Mouse (Mus musculus) left cerebral cortex, adult 8-10 months (tissue): ENCODE data around the gene Lypd4. TPM values are rescaled to one million over a fixed set of nuclear protein-coding genes. Genes with fewer than 3 reads are reported as not detected.

Experiments used
- DNase-seq, 2 experiments: peaks; one replicate each; pipeline ENCODE4 v3.0.0; 2022; ENCODE audit warnings: low spot score in 2 of 2
- total RNA-seq, 4 experiments: library from RNA; stranded (reverse); gene quantifications; 2 replicates each; pipeline ENCODE4 v1.2.4; 2022

Lypd4 gene
- total RNA-seq, 4 experiments from 2014 or later, result not detected

DNA sequence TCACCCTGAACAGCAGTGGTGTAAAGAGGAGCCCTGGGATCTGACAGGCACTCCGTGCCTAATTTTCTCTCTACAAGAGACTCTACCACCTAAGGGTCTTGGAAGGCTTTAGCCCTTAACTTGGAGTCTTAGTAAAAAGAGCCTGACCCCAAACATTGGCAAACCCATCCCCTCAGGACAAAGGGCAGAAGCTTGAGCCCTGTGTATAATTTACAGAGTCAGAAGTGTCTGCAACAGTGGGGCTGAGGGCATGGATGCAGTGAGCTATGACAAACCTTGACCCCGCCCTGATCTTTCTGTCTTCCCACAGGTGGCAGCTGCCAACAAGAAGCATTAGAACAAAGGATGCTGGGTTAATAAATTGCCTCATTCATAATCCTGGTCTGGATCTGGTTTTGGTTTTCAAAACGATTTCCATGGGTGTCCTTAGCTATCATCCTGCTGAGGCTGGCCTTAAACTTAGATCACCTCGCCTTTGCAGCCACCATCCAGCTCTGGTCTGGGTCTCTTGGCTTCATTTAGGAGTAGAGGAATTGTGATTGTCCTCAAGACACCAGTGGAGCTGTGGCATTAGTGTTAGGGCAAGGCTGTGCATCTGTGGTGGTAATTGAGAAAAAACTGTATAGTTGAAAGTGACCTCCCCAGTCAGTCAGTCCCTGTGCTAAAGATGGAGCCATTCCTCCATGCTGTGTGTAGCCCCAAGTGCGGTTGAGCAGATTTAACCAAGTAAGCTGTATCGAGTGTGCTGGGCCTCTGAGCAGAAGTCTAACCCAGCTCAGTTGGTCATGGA lies 19.9 kb upstream of the Lypd4 start:
- no peak for DNase-seq

DNA sequence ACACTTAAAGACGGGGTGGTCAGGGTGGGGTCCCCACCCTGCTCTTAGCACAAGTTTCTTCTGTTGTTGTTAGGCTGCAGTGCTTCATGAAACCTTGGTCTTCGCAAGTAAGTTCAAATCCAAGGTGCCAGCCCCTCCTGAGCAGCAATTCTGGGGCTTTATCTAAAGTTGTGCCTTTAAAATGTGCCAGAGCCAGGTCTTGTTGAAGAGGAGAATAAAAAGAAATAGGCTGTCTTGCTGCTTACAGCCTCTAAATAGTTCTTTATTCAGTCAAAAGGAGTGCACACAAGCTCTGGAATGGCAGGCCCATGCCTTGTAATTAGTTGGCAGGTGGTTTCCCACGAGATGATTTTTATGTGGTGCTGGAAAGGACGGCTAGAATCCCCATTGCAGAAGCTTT lies 17.4 kb upstream of the Lypd4 start:
- DNase-seq, result no peak

DNA sequence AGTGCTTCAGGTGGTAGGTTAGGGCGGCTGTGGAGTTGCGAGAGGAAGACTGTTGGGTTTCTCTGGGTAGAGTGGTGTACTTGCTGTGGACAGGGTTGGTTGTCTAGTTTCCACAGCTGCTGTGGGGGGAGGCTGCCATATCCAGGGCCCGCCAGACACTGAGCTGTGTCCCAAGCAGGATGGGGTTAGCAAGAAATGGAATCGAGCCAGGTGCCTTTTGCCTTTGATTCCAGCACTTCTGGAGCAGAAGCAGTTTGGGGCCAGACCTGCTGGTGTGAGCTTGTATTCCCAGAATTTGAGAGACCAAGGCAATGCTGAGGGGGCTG lies 16.5 kb upstream of the Lypd4 start:
- no peak for DNase-seq

DNA sequence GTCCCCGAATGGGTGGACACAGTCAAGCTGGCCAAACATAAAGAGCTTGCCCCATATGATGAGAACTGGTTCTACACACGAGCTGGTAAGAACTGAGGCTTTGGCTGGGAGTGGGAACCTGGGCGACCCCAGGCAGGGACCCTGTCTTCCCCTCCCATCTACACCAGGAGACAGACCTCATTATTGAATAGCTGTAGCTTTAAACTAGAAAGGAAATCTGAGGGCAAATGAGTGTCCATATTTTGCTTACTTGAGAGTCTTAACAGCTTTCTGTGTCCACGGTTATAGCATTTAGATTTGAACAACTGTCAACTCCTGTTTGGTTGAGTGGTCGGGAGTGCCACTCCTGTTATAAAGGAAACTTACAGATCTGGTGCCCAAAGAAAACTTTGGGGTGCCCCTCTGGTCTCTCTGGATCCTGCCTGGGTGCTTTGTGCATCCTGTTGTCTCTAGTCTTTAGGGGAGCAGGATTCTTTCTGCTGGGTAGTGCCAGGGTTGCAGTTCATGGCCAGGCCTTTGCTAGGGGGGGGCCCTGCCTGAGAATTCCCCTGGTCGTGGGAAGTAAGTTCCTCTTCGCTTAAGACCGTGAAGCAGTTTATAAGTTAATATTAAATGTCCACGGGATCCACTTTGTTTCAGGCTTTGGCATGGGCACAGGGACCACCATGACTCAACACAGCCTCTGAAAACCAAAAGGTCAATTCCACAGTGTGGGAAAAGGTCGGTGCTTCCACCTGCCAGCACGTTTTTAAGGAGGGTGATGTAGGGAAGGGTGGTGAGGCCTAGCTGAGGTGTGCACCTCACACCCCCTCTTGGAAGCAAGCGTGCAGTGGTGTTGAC lies 15.9 kb upstream of the Lypd4 start:
- DNase-seq, result no peak

DNA sequence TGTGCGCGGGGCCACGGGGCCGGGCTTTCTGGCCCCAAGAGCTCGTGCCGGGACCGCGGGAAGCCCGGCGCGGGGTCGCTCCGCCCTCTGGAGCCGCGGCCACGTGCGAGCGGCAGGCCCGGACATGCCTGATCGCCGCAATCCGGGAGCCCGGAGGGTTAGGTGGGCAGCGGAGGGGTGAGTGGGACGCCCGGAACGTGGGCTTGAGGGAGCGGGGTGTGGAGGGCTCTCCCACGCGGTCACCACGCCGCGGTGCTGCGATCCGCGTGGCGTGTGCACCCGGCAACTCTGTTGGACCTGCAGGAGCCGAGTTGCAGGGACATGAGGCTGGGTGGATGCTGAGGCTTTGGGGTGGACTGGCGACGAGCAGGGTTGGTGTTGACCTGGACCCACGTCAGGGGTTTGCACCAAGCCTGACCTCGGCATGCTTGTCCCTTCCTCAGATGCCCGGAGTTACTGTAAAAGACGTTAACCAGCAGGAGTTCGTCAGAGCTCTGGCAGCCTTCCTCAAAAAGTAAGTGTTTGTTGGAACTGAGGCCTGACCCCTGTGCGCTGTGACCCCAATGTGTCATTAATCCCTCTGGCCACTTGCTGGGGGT lies 15.1 kb upstream of the Lypd4 start:
- DNase-seq, result no peak

DNA sequence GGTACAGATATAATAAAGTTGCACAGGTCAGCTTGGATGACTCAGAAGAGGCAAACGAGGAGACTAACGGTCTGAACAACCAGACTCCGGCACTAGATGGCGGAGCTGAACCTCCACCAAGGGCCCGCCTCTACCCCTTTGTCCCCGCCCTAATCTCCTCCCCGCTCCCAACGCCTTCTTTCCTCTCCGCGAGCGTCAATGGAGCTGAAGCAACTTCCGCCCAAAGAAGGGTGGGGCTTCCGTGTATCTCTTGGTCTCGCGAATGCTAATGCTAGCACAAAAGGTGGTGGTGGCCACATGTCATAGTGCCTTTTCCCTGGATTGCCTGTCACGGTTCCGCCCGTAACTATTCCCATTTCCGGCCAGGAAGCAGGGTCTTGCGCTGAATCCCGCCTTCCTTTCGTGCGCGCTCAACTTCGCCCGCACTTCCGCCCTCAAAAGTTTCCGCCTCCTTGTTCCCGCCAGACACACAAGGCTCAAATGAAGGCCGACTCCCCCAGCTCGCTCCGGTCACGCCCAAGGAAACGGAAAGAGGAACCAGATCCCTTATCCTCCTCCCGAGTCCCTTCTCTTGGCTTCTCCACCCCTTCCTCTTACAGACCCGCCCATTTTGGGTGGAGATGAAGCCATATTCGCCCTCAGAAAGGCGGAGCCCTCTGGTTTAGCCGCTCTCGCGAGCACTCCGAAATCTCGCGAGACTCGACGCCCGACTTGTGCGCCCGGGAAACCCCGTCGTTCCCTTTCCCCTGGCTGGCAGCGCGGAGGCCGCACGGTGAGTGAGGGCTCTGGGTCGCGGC lies 14.4 kb upstream of the Lypd4 start, which contains the start of gene Rps19:
Rps19 (plus strand) TSS at position 476 of the 797 bp plus-strand sequence.
- DNase-seq, result peak; percentile 95 to 99

DNA sequence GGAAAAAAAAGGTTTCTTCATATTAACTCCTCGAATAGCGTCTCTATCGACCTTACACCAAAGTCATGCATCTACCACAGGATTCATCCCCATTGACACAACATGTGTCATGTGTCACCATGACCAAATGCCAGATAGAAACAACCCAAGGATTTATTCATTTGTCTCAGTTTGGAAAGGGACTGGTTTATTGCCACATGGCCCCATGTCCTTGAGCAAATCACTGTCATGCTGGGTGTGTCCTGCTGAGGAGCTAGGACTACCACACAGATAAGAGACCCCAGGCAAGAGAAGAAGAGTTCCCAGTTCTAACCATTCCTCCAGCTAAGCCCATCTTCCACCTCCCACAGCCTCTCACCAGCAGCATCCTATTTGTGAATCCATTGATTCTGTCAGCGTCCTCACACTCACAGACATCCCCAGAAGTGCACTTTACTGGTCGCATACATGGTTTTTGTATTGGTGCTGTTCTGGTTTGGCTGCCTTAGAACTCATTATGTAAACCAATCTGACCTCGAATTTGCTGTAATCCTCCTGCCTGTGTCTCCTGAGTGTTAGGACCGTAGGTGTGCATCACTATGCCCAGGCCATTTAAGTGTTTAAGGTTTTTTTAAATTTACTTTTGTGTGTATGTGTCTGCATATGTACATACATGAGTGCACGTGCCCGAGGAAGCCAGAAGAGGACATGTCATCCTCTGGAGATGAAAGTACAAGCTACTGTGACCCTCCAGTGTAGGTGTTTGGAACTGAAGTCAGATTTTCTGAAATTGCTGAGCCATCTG lies 12.9 kb upstream of the Lypd4 start:
- DNase-seq, result no peak

DNA sequence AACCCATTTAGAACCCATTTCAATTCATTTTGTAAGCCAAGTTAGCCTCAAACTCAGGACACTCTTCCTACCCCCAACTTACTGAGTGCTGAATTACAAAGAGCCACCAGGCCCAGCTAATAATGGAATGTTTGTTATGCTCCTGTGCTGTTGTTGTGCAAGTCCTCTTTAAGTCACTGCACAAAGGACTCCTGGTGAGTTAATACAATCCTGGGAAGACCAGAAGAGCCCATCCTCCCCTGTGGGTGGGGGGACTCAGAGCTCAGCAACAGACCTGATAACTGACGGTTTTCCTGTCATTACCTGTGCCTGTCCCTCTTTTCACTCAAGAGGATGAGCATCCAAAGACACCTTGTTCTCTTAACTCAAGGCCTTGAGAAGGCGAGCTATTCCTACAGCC lies 9.9 kb upstream of the Lypd4 start:
- DNase-seq, result no peak

DNA sequence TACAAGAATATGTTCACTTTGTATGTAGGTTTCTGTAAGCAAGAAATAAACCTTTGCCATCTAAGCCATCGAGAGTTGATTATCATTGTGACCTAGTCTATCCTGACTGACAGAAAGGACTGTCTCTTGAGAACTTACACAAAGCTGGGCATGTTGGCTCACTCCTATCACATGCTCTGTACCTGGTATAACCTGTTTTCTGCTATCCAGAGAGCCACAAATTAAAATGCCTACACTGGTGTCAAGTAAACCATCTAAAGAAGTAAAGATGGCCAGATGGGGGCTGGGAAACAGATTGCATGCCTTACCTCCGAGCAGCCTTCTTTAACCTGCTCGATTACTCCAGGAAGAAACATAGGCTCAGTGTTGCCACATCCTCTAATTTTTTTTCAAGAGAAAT lies 7.8 kb upstream of the Lypd4 start:
- no peak for DNase-seq

DNA sequence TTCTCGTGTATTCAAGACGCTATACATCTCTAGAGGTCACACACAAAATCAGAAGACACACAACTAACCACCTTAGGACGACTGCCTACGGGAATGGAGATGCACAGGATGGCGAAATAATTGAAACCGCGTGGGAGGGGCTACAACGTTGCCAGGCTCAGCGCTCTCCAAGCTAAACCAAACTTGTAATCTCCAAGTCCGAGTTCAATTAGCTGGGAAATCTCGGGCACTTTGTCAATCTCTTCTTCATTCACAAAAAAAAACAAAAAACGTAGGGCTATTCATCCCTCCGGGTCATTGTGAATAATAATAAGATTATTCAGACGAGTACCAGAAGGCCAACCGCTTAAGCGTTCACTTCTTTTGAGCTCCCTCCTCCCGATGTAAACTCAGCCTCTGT lies 661 bp downstream of the Lypd4 start:
- no peak for DNase-seq

DNA sequence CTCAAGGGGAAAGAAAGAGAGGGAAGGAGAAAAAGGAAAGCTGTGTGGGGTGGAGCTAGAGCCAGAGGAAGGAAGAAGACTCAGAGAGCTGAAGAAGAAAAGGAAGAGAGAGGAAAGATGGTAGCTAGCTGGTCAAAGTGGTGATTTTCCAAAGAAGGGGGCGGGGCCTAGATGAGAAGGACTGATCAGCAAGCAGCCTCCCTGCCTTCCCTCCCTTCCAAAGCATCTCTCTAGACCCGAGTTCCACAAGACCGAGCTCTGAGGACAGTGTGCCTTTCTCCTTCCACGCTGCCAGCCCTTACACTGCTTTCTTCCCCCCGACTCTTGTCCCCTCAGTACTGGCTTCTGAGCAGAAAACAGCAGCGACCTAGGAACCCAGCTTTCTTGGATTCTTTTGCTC lies 5.6 kb downstream of the Lypd4 start:
- DNase-seq, result no peak

DNA sequence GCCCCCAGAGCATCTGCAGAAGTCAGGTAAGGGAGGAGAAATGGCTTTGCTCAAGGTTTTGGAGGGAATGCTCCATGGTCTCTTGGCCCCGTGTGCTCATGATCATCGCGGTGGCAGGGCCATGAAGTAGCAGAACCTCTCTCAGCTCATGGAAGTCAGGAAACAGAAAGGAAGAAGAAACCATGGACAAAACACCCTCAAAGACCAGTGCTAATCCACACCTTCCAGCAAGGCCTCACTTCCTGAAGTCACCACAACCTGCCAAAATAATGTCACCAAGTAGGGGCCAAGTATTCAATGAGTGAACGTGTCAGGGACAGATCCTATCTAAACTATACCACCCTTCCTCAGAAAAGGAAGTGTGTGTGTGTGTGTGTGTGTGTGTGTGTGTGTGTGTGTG lies 6.9 kb downstream of the Lypd4 start:
- no peak for DNase-seq

DNA sequence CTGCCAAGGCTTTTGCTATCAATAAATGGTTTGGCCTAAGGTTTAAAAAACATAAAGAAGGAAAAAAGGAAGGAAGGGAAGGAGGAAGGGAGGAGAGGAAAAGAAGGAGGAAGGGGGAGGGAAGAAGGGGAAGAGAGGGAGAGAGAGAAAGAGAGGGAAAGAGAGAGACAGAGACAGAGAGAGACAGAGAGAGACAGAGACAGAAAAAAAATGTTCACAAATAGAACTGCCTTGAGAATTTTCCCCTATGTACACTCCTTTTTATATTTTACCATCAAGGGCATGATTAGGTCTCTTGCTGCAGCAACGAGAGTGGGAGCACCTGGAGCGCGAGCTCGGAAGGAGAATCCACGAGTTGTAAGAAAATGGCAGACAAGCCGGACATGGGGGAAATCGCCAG lies 7.8 kb downstream of the Lypd4 start, which contains the start of gene Gm9844:
Gm9844 (plus strand) TSS at position 301 of the 400 bp plus-strand sequence.
- DNase-seq, result no peak

DNA sequence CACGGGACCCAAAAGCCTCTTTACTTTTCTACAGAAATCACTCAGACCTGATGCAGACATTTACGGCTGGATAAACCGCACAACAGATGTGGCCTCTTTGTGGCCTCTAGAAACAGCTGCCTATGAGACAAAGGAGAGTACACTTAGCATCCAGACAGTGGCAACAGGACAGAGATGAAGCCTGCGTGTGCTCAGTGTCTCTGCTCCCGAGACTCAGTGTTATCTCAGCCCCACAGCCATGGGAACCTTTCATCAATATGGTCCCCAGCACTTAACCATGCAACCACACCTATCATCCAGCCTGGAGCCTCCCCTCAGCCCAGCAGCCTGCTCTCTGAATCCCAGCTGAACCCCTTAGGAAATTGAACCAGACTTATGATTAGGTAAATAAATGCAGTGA lies 10.5 kb downstream of the Lypd4 start:
- DNase-seq, result no peak

DNA sequence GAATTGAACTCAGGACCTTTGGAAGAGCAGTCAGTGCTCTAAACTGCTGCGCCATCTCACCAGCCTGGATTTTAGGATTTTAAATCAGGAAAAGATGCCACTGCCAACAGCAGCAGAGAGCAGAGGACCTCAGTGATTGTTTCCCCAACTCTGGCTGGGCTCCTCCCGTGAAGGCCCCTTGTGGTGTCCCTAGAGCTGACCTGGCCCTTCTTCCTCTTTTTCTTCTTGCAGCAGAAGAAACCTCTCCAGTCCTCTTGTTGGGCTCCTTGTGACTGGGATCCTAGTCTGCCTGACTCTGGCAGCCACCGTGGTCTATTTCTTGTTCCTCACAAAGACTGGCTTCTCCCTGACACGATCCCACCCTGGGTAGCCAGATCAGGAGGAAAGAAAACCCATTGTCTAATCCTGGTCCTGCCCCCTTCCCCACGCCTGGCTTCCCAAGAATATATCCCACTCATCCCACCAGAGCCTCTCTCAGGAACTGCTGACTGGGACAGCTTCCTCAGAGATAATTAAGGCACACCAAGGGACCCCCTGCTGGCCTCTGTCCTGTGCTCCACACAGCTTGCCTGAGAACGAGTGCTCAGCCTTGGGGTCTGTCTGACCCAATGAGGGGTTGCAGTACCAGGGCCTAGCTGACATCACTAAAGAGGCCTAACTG lies 13.2 kb downstream of the Lypd4 start:
- no peak for DNase-seq

DNA sequence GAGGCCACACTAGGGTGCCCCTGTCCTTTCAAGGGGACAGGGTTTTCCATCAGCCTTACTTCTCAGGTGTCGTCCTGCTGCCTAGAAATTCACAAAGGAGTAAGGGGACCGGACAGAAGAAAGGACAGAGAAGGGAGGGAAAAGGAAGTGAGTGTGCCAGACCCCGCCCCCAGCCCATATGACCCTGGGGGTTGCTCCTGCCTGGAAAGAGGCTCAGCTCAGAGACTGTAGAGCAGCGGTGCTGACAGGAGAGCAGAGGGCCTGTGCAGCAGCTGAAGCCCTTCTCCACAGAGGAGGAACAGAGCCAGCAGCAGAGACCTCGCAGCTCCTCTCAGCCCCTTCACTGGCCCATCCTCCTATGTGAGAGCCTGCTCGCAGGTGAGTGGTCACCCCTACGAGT lies 16.0 kb downstream of the Lypd4 start:
- DNase-seq, result no peak

DNA sequence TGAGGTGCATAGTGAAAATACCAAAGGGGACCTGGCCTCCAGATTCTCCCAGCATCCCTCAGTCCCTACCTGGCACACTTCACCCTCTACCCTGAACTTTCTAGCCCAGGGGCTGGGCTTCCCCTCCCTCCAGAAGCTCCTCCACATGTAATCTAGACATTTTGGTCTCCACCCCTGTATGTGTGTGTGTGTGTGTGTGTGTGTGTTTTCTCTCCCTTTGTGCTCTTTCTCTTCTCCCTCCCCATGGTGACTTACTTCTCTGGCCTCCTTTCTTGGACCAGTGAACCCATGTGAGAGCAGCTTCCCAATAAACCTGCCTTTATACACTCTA lies 16.5 kb downstream of the Lypd4 start:
- DNase-seq, result no peak

DNA sequence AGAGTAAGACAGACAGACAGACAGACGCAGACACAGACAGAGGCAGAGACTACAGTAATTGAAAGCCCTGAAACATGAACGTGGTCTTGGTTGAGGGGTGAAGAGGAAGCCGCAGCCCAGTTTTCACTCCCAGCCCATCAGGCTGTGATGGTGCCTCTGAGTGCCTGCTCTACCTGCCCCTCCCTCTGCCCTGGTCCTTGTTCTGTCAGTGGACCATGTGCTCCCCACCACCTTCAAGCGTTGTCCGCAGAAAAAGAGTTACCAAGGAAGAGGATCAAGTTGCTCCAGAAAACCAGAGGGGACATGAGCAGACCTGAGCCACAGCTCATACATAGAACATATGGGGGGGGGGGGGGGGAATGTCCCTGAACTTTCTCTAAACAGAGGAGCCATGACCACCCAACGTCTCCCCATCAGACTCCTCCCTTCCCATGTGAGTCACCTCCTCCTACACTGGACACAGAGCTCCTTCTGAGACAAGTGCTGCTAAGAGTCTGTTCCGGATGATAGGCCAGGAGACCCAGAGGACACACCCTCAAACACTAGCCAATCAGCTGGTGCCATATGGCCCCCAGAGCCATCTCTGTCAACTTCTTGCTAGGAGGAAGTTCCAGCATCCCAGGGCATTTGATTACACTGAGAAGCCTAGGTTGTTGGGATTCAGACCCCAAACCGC lies 17.0 kb downstream of the Lypd4 start:
- no peak for DNase-seq

DNA sequence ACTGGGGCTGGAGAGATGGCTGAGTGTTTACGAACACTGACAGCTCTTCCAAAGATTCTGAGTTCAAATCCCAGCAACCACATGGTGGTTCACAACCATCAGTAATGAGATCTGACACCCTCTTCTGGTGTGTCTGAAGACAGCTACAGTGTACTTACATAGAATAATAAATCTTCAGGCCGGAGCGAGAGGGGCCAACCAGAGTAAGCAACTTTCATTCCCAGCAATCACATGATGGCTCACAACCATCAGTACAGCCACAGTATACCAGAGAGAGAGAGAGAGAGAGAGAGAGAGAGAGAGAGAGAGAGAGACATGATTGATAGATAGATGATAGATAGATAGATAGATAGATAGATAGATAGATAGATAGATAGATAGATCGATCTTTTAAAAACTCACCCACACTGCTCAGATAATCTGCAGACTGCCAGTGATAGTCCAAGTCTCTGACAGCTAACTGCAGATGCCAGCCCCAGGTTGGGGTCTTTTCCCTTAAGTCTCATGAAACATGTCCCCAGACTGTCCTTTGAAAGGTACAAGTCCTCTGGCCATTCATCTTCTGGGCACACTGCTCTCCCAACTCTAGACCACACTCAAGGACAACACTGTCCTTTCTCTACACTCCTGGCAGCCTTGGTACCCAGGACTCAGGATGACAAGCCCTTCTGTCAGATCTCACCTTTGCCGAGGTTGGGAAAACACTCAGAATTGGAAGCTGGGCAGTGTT lies 18.0 kb downstream of the Lypd4 start:
- DNase-seq, result no peak
